Mouse (Mus musculus) neural tube, embryonic 11.5 days (tissue): ENCODE measurements around the gene Gm10256. TPM values are rescaled to one million over a fixed set of nuclear protein-coding genes. Genes with fewer than 3 reads are reported as not detected.
"Not testable (repeated sequence)": the region's sequence is repeated elsewhere in the genome, so short reads cannot be mapped to it uniquely, and the experiment has no call there.

Experiments
- ATAC-seq: fragments of 200-750 bp; cut with Nextera tagmentation; 2 replicates; pipeline ENCODE4 v1.8.0; 2017; ENCODE audit warnings: moderate number of reproducible peaks, mild to moderate bottlenecking, moderate TSS enrichment, moderate library complexity; ENCODE audit not compliant: insufficient read depth, low FRiP score, low TSS enrichment
- DNase-seq: peaks from one replicate; pipeline ENCODE4 v3.0.0-alpha.2; 2015; ENCODE audit warnings: low spot score
- H3K27ac ChIP-seq: fragments of 300-500 bp; sonication (generic); 2 replicates; pipeline ENCODE4 v1.5.1; 2014; ENCODE audit warnings: low read depth, mild to moderate bottlenecking, low read length
- H3K27me3 ChIP-seq: fragments of 300-500 bp; sonication (generic); 2 replicates; pipeline ENCODE4 v1.6.1; 2014; ENCODE audit warnings: mild to moderate bottlenecking, low read length, mixed read lengths; ENCODE audit not compliant: control insufficient read depth, insufficient read depth
- H3K36me3 ChIP-seq: fragments of 300-500 bp; sonication (generic); 2 replicates; pipeline ENCODE4 v1.6.1; 2014; ENCODE audit warnings: mild to moderate bottlenecking, low read length, moderate library complexity, mixed read lengths; ENCODE audit not compliant: control insufficient read depth, insufficient read depth
- H3K4me1 ChIP-seq: fragments of 300-500 bp; sonication (generic); 2 replicates; pipeline ENCODE4 v1.6.1; 2014; ENCODE audit warnings: low read length, mixed read lengths; ENCODE audit not compliant: control insufficient read depth, insufficient read depth
- H3K4me2 ChIP-seq: fragments of 300-500 bp; sonication (generic); 2 replicates; pipeline ENCODE4 v1.6.1; 2014; ENCODE audit warnings: low read depth, mild to moderate bottlenecking, moderate library complexity
- H3K4me3 ChIP-seq: fragments of 300-500 bp; sonication (generic); 2 replicates; pipeline ENCODE4 v1.5.1; 2014; ENCODE audit warnings: low read depth, low read length
- H3K9ac ChIP-seq: fragments of 300-500 bp; sonication (generic); 2 replicates; pipeline ENCODE4 v1.6.1; 2014; ENCODE audit warnings: mild to moderate bottlenecking, low read length
- H3K9me3 ChIP-seq: fragments of 300-500 bp; sonication (generic); 2 replicates; pipeline ENCODE4 v1.6.1; 2016; ENCODE audit warnings: low read length; ENCODE audit not compliant: control insufficient read depth
- WGBS: fragments of 180-500 bp; shearing (Covaris S2); extraction: QIAGEN DNeasy Blood & Tissue Kit; methylation state at CpG from one replicate; pipeline ENCODE4 v1.1.7; 2014; 5-methylcytosine and 5-hydroxymethylcytosine counted together
- polyA plus RNA-seq: library from polyadenylated mRNA; unstranded; fragments of >200 nt; fragmentation: Nextera tagmentation; extraction: Ambion mirVana; gene quantifications from 2 replicates; pipeline ENCODE4 v1.2.1, GENCODE M21; 2014

Gene Gm10256
- polyA plus RNA-seq = not detected in 2 replicates

- H3K4me2 ChIP-seq, H3K27me3 ChIP-seq, DNase-seq, H3K4me1 ChIP-seq, H3K4me3 ChIP-seq, ATAC-seq, H3K9me3 ChIP-seq, H3K27ac ChIP-seq, H3K36me3 ChIP-seq, H3K9ac ChIP-seq: not testable (repeated sequence)
- WGBS = no CpG with 5 or more reads among the region's 9 CpGs
Measured at GRCm38 (mm10) chrY:2830380-2830779, at the start of gene Gm10256, which contains the start of gene Rbmy. Gm10256 (plus strand) TSS chrY:2830699. Rbmy (plus strand) TSS chrY:2830680.

- not testable (repeated sequence) for H3K9ac ChIP-seq, H3K4me3 ChIP-seq, H3K36me3 ChIP-seq, H3K9me3 ChIP-seq, H3K4me2 ChIP-seq, H3K27ac ChIP-seq, DNase-seq, ATAC-seq, H3K4me1 ChIP-seq, H3K27me3 ChIP-seq
- no CpG with 5 or more reads among the region's 8 CpGs for WGBS
Measured at GRCm38 (mm10) chrY:2796105-2796504, 34.4 kb upstream of the Gm10256 start, which contains the start of gene Gm4064. Gm4064 (minus strand) TSS chrY:2796205.

- not testable (repeated sequence) for DNase-seq, ATAC-seq
- WGBS = no CpG with 5 or more reads among the region's 9 CpGs
Measured at GRCm38 (mm10) chrY:2900689-2901088, 70.2 kb downstream of the Gm10256 start, which contains the start of gene Gm10352. Gm10352 (plus strand) TSS chrY:2900989.

More at GRCm38 (mm10) chrY:2900689-2901088, 70.2 kb downstream of the Gm10256 start, which contains the start of gene Gm10352:
- not testable (repeated sequence) for H3K27ac ChIP-seq, H3K4me3 ChIP-seq, H3K4me2 ChIP-seq, H3K36me3 ChIP-seq, H3K9me3 ChIP-seq, H3K9ac ChIP-seq, H3K4me1 ChIP-seq, H3K27me3 ChIP-seq

Other genes with a start within 250 kb of the Gm10256 start
- not detected in 2 replicates for gene H2al2c, start 231.6 kb upstream of the Gm10256 start, polyA plus RNA-seq
- gene Sry, start 167.0 kb upstream of the Gm10256 start, polyA plus RNA-seq = not detected in 2 replicates
- gene H2al2b, start 110.0 kb upstream of the Gm10256 start, polyA plus RNA-seq = not detected in 2 replicates
- not detected in 2 replicates for gene Gm4064, start 34.5 kb upstream of the Gm10256 start, polyA plus RNA-seq
- not detected in 2 replicates for gene Rbmy, start within 50 bp of the Gm10256 start, polyA plus RNA-seq
- gene Gm10352, start 70.3 kb downstream of the Gm10256 start, polyA plus RNA-seq = not detected in 2 replicates
- not detected in 2 replicates for gene Gm29289, start 101.9 kb downstream of the Gm10256 start, polyA plus RNA-seq